Mouse (Mus musculus): Measurements from ENCODE around the gene Blvrb.

GRCm38 (mm10) chr7:27483860-27484259 lies 36.1 kb downstream of the Blvrb start:
- TF ChIP-seq CTCF (IDR thresholded peaks at IDR 0.05; ENCODE audit: borderline replicate concordance, insufficient read depth, low read depth, low read length) (no peak), POLR2A (IDR thresholded peaks at IDR 0.05; ENCODE audit: borderline replicate concordance, insufficient read depth, low read length) (no peak)

Data from cerebellum, adult 2 months (tissue).